Mouse (Mus musculus): ENCODE data around the gene Tnip3. TPM values are rescaled to one million over a fixed set of nuclear protein-coding genes. Genes with fewer than 3 reads are reported as not detected.

Tnip3 gene
- polyA plus RNA-seq, 1 experiment from 2014 or later, result 0.16 TPM

DNA sequence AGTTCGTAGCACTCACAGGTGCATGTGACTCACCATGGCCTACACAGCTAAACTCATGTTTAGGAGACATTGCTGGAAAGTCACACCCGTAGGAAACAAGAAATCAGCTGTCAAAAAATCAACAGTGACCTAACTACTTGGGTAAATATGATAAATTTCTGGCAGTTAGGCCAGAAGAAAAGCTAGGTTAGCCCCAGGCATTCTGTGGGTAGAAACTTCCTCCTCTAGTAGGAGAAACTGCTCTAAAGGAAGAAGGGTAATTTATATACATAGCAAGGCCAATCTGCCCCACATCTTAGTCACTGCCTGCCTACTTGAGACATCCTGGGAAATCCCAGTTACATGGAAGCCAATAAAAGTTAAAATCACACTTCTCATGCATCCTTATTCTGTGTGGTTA lies 64.9 kb downstream of the Tnip3 start:
- ATAC-seq (replicated peaks; ENCODE audit: low FRiP score), result no peak

DNA sequence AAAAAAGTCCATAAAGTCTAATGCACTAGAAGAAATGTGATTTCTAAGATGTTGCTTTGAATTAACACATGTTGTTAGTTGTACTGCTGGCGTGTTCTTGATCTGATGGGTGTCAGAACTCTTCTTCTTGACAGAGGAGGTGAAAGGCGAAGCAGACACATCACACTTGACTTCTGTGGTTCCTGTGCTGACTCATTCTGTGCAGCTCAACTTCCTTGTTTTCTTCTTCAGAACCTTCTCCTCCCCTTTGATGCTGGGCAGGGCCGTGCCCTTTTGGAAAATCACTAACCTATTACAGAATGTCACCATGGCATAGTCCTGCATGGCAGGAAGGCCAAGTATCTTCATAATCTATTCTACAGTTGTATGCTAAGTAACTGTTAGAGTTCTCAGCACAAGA lies 69.1 kb downstream of the Tnip3 start:
- no peaks in the 10 kb centered on the region for H3K36me3 ChIP-seq
- no peaks in the 10 kb centered on the region for H3K9me3 ChIP-seq (replicated peaks)
- H3K27ac ChIP-seq, result no peak overlapping the region
- 85% methylated on average over 3 of the region's 3 CpGs for WGBS
- no peak overlapping the region for H3K9ac ChIP-seq
- ATAC-seq (replicated peaks; ENCODE audit: low FRiP score), result no peak
- H3K27me3 ChIP-seq, result no peaks in the 10 kb centered on the region
- H3K4me3 ChIP-seq (replicated peaks), result no peak overlapping the region
- H3K4me1 ChIP-seq, result no peaks in the 10 kb centered on the region
- no peak overlapping the region for H3K4me2 ChIP-seq

More for the DNA sequence above, 64.9 kb downstream of the Tnip3 start:
- Histone ChIP-seq H3K36me3 (no peaks in the 10 kb centered on the region), H3K27ac (no peak overlapping the region), H3K4me1 (no peaks in the 10 kb centered on the region), H3K4me3 (replicated peaks) (no peak overlapping the region), H3K4me2 (no peak overlapping the region), H3K9ac (no peak overlapping the region), H3K27me3 (no peaks in the 10 kb centered on the region), H3K9me3 (replicated peaks) (no peaks in the 10 kb centered on the region)
- WGBS, result 87% methylated on average over 2 of the region's 2 CpGs

DNA sequence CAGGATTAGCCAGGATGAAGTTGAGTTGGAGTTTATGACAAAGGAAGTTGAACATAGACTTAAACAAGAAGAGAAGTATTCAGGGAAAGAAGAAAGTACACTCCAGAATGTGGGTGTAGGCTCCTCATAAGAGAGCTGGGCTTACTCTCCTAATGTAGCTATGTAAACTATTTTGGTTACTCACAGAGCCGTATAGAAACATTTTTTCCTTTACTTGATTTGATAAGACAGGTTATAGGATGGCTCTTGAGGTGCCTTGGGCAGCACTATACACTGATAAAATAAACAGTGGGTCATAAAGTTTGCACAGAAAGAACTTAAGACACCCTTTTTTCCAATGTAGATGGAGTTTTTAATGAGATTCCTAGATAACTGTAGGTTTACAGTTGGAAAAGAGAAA lies 70.3 kb downstream of the Tnip3 start:
- ATAC-seq (replicated peaks; ENCODE audit: low FRiP score), result no peak
- WGBS, result 78% methylated on average over 1 of the region's 1 CpGs

DNA sequence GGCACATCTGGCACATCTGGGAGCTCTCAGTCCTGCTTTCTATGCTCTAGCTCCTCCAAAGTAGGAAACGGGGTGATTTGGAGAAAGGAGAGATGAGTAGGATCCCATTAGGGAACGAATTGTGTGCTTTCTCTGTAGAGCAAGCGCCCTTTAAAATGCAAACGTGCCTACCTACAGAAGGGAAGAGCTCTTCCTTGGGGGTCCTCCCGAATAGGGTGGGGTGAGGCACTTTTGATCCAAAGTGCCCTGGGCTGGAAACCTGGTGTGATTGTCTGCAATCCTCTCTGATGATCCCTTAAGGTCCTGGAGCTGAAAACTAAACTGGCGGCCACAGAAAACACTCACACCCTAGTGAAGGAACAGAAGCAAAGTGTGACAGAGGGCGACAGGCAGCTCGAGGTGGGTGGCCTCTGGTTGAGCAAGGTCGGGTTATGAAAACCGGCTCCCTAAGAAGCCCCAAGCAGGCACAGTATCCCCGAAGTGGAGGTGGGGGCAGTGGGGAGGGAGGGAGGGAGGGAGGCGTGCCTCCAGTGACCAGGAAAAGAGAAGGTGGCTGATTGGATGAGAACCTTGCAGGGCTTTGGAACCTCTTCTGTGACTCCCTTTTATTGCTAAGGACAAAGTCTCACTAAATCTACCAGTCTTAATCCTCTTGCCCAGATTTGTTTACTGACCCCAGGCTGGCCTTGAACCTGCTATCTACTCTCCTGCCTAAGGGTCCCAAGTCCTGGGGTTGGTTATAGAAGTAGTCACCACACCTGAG lies 72.1 kb downstream of the Tnip3 start:
- H3K4me2 ChIP-seq, result no peak overlapping the region
- H3K4me1 ChIP-seq, result no peaks in the 10 kb centered on the region
- no peaks in the 10 kb centered on the region for H3K27me3 ChIP-seq
- H3K4me3 ChIP-seq (replicated peaks), result no peak overlapping the region
- no peaks in the 10 kb centered on the region for H3K36me3 ChIP-seq
- no peak for ATAC-seq (replicated peaks; ENCODE audit: low FRiP score)
- no peaks in the 10 kb centered on the region for H3K9me3 ChIP-seq (replicated peaks)
- H3K9ac ChIP-seq, result no peak overlapping the region
- 25% methylated on average over 12 of the region's 12 CpGs for WGBS
- H3K27ac ChIP-seq, result no peak overlapping the region

More for the DNA sequence above, 70.3 kb downstream of the Tnip3 start:
- no peak overlapping the region for H3K9ac ChIP-seq
- no peaks in the 10 kb centered on the region for H3K27me3 ChIP-seq
- H3K27ac ChIP-seq, result no peak overlapping the region
- H3K9me3 ChIP-seq (replicated peaks), result no peaks in the 10 kb centered on the region
- no peaks in the 10 kb centered on the region for H3K4me1 ChIP-seq
- no peaks in the 10 kb centered on the region for H3K36me3 ChIP-seq
- no peak overlapping the region for H3K4me3 ChIP-seq (replicated peaks)
- H3K4me2 ChIP-seq, result no peak overlapping the region

DNA sequence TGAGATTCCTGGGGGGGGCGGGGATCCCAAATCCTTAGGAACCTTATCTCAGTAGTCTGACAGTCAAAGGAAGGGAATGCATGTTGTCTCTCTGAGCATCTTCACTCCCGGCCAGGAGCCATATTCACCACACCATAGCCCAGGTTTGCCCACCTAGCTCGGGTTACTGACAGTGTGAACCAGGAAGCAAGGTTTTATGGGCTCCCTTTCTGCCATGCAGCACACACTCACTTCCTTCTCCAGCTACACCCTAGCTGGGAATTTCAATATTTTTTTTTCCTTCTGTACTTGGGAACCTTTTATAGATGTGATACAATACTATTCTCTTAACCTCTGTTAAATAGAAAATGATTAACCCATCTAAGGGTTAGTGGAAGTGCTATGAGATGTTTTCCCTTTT lies 73.4 kb downstream of the Tnip3 start:
- Histone ChIP-seq H3K27ac (no peak overlapping the region), H3K36me3 (no peaks in the 10 kb centered on the region), H3K9me3 (replicated peaks) (no peaks in the 10 kb centered on the region), H3K9ac (no peak overlapping the region), H3K4me2 (no peak overlapping the region), H3K4me3 (replicated peaks) (no peak overlapping the region), H3K27me3 (no peaks in the 10 kb centered on the region), H3K4me1 (no peaks in the 10 kb centered on the region)
- ATAC-seq (replicated peaks; ENCODE audit: low FRiP score), result no peak
- 82% methylated on average over 3 of the region's 3 CpGs for WGBS

- no peak for ATAC-seq (replicated peaks; ENCODE audit: low FRiP score)
- WGBS, result 57% methylated on average over 7 of the region's 7 CpGs
These were observed 75.0 kb downstream of the Tnip3 start for GRCm38 (mm10) chr6:65599865-65600739.

GRCm38 (mm10) chr6:65600887-65601286 lies 75.8 kb downstream of the Tnip3 start:
- ATAC-seq (replicated peaks; ENCODE audit: low FRiP score), result no peak
- Histone ChIP-seq H3K27ac (no peak overlapping the region), H3K4me1 (no peaks in the 10 kb centered on the region), H3K4me3 (replicated peaks) (no peak overlapping the region), H3K9me3 (replicated peaks) (no peaks in the 10 kb centered on the region), H3K36me3 (no peaks in the 10 kb centered on the region), H3K27me3 (no peaks in the 10 kb centered on the region), H3K9ac (no peak overlapping the region), H3K4me2 (no peak overlapping the region)
- WGBS, result 61% methylated on average over 1 of the region's 1 CpGs

More at GRCm38 (mm10) chr6:65599865-65600739, 75.0 kb downstream of the Tnip3 start:
- no peaks in the 10 kb centered on the region for H3K36me3 ChIP-seq
- no peak overlapping the region for H3K4me3 ChIP-seq (replicated peaks)
- no peaks in the 10 kb centered on the region for H3K4me1 ChIP-seq
- no peak overlapping the region for H3K4me2 ChIP-seq
- no peaks in the 10 kb centered on the region for H3K27me3 ChIP-seq
- H3K9me3 ChIP-seq (replicated peaks), result no peaks in the 10 kb centered on the region
- no peak overlapping the region for H3K27ac ChIP-seq
- H3K9ac ChIP-seq, result no peak overlapping the region

- 80% methylated on average over 4 of the region's 4 CpGs for WGBS
- H3K36me3 ChIP-seq, result no peaks in the 10 kb centered on the region
- H3K4me1 ChIP-seq, result no peaks in the 10 kb centered on the region
- H3K4me3 ChIP-seq (replicated peaks), result no peak overlapping the region
- ATAC-seq (replicated peaks; ENCODE audit: low FRiP score), result no peak
- H3K9me3 ChIP-seq (replicated peaks), result no peaks in the 10 kb centered on the region
- H3K9ac ChIP-seq, result no peak overlapping the region
- H3K4me2 ChIP-seq, result no peak overlapping the region
- H3K27me3 ChIP-seq, result no peaks in the 10 kb centered on the region
- H3K27ac ChIP-seq, result no peak overlapping the region
These were observed 80.7 kb downstream of the Tnip3 start for GRCm38 (mm10) chr6:65605778-65606177.

DNA sequence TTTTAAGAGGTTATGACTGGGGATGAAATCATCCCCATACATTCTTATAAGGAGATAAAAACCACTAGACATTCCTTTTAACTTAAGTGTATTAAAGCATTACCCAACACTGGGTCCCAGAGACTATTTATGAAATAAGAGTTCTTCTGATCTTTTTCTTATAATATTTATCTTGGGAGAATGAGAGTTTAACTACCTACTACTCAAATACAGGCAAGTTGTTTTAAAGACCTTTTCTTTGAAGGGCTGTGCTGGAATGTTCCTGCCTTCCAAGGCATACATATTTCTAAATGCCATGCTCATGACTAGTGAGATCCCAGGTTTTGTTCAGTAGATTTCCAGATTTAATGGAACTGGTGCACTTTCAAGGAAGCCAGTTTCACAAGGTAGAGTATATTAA lies 81.8 kb downstream of the Tnip3 start:
- Histone ChIP-seq H3K9me3 (replicated peaks) (no peaks in the 10 kb centered on the region), H3K4me3 (replicated peaks) (no peak overlapping the region), H3K9ac (no peak overlapping the region), H3K27me3 (no peaks in the 10 kb centered on the region), H3K27ac (no peak overlapping the region), H3K36me3 (no peaks in the 10 kb centered on the region), H3K4me2 (no peak overlapping the region), H3K4me1 (no peaks in the 10 kb centered on the region)
- ATAC-seq (replicated peaks; ENCODE audit: low FRiP score), result no peak

- H3K9ac ChIP-seq, result no peak overlapping the region
- H3K9me3 ChIP-seq (replicated peaks), result no peaks in the 10 kb centered on the region
- H3K27ac ChIP-seq, result no peak overlapping the region
- ATAC-seq (replicated peaks; ENCODE audit: low FRiP score), result no peak
- no peaks in the 10 kb centered on the region for H3K27me3 ChIP-seq
- H3K4me2 ChIP-seq, result no peak overlapping the region
- no peaks in the 10 kb centered on the region for H3K4me1 ChIP-seq
- no peak overlapping the region for H3K4me3 ChIP-seq (replicated peaks)
- no peaks in the 10 kb centered on the region for H3K36me3 ChIP-seq
These were observed 86.7 kb downstream of the Tnip3 start for GRCm38 (mm10) chr6:65611834-65612233.

DNA sequence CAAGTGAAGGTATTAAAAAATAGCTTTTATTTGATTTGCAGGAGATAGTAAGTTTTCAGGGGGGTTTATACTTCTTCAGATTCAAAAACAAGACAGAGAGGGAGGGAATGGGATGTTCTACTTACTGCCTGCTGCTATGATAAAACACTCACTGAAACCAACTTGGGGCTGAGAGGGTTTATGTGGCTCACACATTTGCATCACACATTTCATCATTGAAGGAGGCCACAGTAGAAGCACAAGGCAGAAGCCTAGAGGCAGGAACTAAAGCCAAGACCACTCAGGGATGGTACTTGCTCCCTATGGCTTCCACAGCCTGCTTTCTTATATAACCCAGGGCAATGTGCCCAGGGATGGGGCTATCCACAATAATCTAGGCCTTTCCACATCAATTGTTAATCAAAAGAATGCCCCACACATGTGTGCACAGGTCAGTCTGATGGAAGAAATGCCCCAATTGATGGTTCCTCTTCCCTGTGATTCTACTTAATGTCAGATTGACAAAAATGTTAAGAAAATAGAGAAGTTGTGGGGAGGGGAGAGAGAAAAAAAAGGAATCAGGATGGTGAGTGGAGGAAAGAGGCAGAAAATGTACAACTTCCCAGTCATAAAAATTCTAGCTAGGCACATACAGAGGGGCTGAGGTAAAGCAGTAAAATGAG lies 88.9 kb downstream of the Tnip3 start:
- no peak overlapping the region for H3K27ac ChIP-seq
- H3K9ac ChIP-seq, result no peak overlapping the region
- H3K4me2 ChIP-seq, result no peak overlapping the region
- no peak for ATAC-seq (replicated peaks; ENCODE audit: low FRiP score)
- no peaks in the 10 kb centered on the region for H3K27me3 ChIP-seq
- no peaks in the 10 kb centered on the region for H3K4me1 ChIP-seq
- no peaks in the 10 kb centered on the region for H3K36me3 ChIP-seq
- no peaks in the 10 kb centered on the region for H3K9me3 ChIP-seq (replicated peaks)
- H3K4me3 ChIP-seq (replicated peaks), result no peak overlapping the region

DNA sequence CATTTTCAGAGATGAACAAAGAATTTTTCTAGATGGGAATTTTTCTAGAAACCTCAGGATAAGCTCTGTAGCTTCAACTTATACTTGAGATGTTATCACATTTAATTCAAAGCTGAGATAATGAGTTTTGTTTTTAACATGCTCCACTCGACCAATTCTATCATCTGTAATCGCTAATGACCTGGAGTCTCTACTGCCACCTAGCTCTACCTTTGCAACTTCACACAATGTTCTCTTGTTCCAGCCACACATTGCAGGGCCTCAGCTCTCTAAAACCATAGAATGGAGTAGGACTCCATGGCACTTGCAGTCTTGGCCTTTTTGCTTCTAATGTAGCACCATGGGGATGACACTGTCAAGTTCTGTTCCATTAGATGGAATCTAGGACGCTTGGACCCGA lies 90.5 kb downstream of the Tnip3 start:
- Histone ChIP-seq H3K9ac (no peak overlapping the region), H3K4me2 (no peak overlapping the region), H3K4me3 (replicated peaks) (no peak overlapping the region), H3K27ac (no peak overlapping the region), H3K36me3 (no peaks in the 10 kb centered on the region), H3K27me3 (no peaks in the 10 kb centered on the region), H3K9me3 (replicated peaks) (no peaks in the 10 kb centered on the region), H3K4me1 (no peaks in the 10 kb centered on the region)
- 70% methylated on average over 4 of the region's 4 CpGs for WGBS
- no peak for ATAC-seq (replicated peaks; ENCODE audit: low FRiP score)

Data from kidney, embryonic 15.5 days (tissue).